Mouse (Mus musculus): ENCODE results near the gene Olfr832. TPM values are rescaled to one million over a fixed set of nuclear protein-coding genes. Genes with fewer than 3 reads are reported as not detected.
"Not testable (repeated sequence)": the region's sequence is repeated elsewhere in the genome, so short reads cannot be mapped to it uniquely, and the experiment has no call there.

The Olfr832 gene
- polyA plus RNA-seq (2014; fragmentation: Nextera tagmentation; extraction: Ambion mirVana) = not detected in 2 replicates

DNA sequence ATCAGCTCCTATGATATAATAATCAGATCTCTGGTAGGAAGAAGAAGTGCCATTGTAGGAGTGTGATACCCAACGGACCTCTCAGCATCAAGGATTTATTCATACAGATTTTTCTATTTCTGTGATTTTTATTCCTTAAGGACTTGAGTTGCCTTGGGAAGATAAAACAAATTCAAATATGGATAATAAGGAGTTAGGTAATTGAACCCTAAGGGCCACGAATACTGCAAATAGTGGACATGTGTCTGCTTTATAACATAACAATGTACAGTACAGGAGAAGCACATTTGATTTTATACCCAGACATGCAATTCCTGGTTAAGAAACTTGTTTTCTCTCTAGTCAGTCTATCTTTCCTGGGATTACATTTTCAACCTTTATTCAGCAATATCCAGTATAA is at the start of gene Olfr832:
TSS of gene Olfr832 (plus strand) at position 301 of the 400 bp plus-strand sequence.
- H3K4me1 ChIP-seq (ENCODE audit: control insufficient read depth, insufficient read depth, low read length); H3K27ac ChIP-seq (replicated peaks; ENCODE audit: low read depth, low read length); H3K9me3 ChIP-seq (replicated peaks; ENCODE audit: control insufficient read depth, low read length); H3K4me3 ChIP-seq (ENCODE audit: low read depth, low read length); ATAC-seq (replicated peaks; ENCODE audit: insufficient number of reproducible peaks, low FRiP score, low TSS enrichment, low read depth); H3K27me3 ChIP-seq (ENCODE audit: control insufficient read depth, insufficient read depth, low read length); H3K36me3 ChIP-seq (replicated peaks; ENCODE audit: control insufficient read depth, insufficient read depth, low read depth, low read length); H3K4me2 ChIP-seq (ENCODE audit: low read depth, low read length); DNase-seq (ENCODE audit: low spot score); H3K9ac ChIP-seq (replicated peaks; ENCODE audit: low read length): not testable (repeated sequence)
- WGBS = 81% methylated on average over 2 of the region's 2 CpGs

DNA sequence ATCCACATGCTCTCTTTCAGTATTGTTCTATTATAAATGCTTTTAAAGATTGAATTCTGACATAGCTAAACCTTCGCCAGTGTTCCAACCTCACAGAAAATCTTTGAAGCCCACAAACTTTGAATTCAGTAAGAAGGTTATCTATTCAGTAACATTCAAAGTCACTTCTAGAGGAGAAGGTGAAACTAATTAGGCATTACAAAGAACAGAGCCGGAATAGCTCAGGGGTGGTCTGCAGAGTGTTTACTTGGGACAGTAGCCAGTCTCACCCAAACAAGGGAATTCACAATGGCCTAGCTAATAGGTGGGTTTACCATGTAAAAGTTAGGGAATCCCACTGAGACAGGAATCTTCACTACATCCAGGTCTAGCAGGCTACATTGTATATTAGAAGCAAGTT is 29.2 kb upstream of the Olfr832 start:
- not testable (repeated sequence) for H3K4me1 ChIP-seq (ENCODE audit: control insufficient read depth, insufficient read depth, low read length); H3K4me3 ChIP-seq (ENCODE audit: low read depth, low read length); DNase-seq (ENCODE audit: low spot score); H3K27me3 ChIP-seq (ENCODE audit: control insufficient read depth, insufficient read depth, low read length); ATAC-seq (replicated peaks; ENCODE audit: insufficient number of reproducible peaks, low FRiP score, low TSS enrichment, low read depth); H3K4me2 ChIP-seq (ENCODE audit: low read depth, low read length); H3K27ac ChIP-seq (replicated peaks; ENCODE audit: low read depth, low read length); H3K9me3 ChIP-seq (replicated peaks; ENCODE audit: control insufficient read depth, low read length); H3K9ac ChIP-seq (replicated peaks; ENCODE audit: low read length); H3K36me3 ChIP-seq (replicated peaks; ENCODE audit: control insufficient read depth, insufficient read depth, low read depth, low read length)
- 76% methylated on average over 2 of the region's 2 CpGs for WGBS

DNA sequence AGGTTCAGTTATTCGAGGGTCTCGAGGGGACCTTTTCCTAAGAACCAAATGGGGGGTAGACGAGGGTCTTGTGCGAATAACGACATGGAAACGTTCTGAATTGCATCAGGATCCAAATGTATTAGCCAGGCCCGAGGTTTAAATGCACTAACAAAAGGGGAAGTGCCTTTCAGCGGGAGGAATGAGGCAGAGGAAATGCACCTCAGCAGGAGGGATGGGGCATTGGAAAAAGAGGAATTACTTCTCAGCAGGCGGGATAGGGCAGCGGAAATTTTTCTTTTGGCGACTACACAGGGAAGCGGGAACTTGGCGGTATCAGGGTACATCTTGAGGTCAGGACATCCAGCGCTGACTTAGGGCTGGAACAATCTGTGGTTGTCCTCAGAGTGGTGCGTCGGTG is 9.0 kb upstream of the Olfr832 start:
- H3K9ac ChIP-seq (replicated peaks; ENCODE audit: low read length); H3K36me3 ChIP-seq (replicated peaks; ENCODE audit: control insufficient read depth, insufficient read depth, low read depth, low read length); H3K27me3 ChIP-seq (ENCODE audit: control insufficient read depth, insufficient read depth, low read length); H3K4me1 ChIP-seq (ENCODE audit: control insufficient read depth, insufficient read depth, low read length); H3K4me3 ChIP-seq (ENCODE audit: low read depth, low read length); H3K4me2 ChIP-seq (ENCODE audit: low read depth, low read length); H3K27ac ChIP-seq (replicated peaks; ENCODE audit: low read depth, low read length); ATAC-seq (replicated peaks; ENCODE audit: insufficient number of reproducible peaks, low FRiP score, low TSS enrichment, low read depth); H3K9me3 ChIP-seq (replicated peaks; ENCODE audit: control insufficient read depth, low read length); DNase-seq (ENCODE audit: low spot score): not testable (repeated sequence)
- 85% methylated on average over 13 of the region's 16 CpGs for WGBS

DNA sequence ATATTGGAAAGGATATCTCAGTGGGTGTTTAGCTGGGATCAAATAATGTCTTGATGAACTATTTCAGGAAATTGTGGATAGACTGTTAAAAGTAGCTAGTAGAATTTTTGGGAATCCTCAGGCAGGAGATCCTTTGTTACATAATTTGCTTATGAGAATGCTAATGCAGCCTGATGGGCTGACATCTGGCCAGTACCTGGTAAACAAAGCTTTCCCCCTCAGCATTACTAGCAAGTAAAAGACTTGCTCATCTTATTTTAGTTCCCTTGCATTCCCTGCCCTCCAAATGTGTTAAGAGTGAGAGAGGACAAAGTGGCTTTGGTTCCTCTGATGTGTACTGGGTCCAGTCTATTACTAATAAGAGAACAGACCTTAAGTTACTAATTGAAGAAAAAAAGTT is 25.1 kb downstream of the Olfr832 start:
- no peaks in the 10 kb centered on the region for H3K9me3 ChIP-seq (replicated peaks; ENCODE audit: control insufficient read depth, low read length)
- DNase-seq (ENCODE audit: low spot score) (no peak), ATAC-seq (replicated peaks; ENCODE audit: insufficient number of reproducible peaks, low FRiP score, low TSS enrichment, low read depth) (no peak)
- no peaks in the 10 kb centered on the region for H3K36me3 ChIP-seq (replicated peaks; ENCODE audit: control insufficient read depth, insufficient read depth, low read depth, low read length)
- H3K4me3 ChIP-seq (ENCODE audit: low read depth, low read length) = no peak overlapping the region
- no peak overlapping the region for H3K9ac ChIP-seq (replicated peaks; ENCODE audit: low read length)
- no peaks in the 10 kb centered on the region for H3K27me3 ChIP-seq (ENCODE audit: control insufficient read depth, insufficient read depth, low read length)
- H3K4me2 ChIP-seq (ENCODE audit: low read depth, low read length) = no peak overlapping the region
- H3K27ac ChIP-seq (replicated peaks; ENCODE audit: low read depth, low read length) = no peak overlapping the region
- H3K4me1 ChIP-seq (ENCODE audit: control insufficient read depth, insufficient read depth, low read length) = no peaks in the 10 kb centered on the region

DNA sequence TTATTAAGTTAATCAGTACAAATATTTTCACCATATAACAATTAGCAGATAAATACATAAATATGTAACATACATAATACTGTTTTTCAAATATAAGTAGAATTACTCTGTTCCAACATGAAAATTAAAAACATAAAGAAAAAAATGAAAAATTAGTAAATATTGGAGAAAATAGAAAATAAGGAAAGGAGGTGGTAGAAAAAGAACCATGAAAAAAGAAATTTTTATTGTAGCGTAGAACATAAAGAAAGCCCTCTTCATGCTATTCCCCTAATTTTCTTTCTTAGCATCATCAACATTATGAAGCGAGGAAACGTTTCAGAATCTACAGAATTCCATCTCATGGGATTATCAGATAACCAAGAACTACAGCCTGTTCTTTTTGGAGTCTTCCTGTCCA is 50.8 kb downstream of the Olfr832 start, which contains the start of gene Olfr834:
TSS of gene Olfr834 (plus strand) at position 301 of the 400 bp plus-strand sequence.
- no peaks in the 10 kb centered on the region for H3K9me3 ChIP-seq (replicated peaks; ENCODE audit: control insufficient read depth, low read length)
- H3K4me2 ChIP-seq (ENCODE audit: low read depth, low read length) = no peak within 1 kb of the TSS
- no peak within 1 kb of the TSS for H3K27ac ChIP-seq (replicated peaks; ENCODE audit: low read depth, low read length)
- ATAC-seq (replicated peaks; ENCODE audit: insufficient number of reproducible peaks, low FRiP score, low TSS enrichment, low read depth) (no peak), DNase-seq (ENCODE audit: low spot score) (no peak)
- H3K36me3 ChIP-seq (replicated peaks; ENCODE audit: control insufficient read depth, insufficient read depth, low read depth, low read length) = no peaks in the 10 kb centered on the region
- H3K4me3 ChIP-seq (ENCODE audit: low read depth, low read length) = no peak within 1 kb of the TSS
- WGBS = 78% methylated on average over 3 of the region's 3 CpGs
- H3K9ac ChIP-seq (replicated peaks; ENCODE audit: low read length) = no peak within 1 kb of the TSS
- no peaks in the 10 kb centered on the region for H3K4me1 ChIP-seq (ENCODE audit: control insufficient read depth, insufficient read depth, low read length)
- no peaks in the 10 kb centered on the region for H3K27me3 ChIP-seq (ENCODE audit: control insufficient read depth, insufficient read depth, low read length)

Other genes starting within 250 kb of the Olfr832 start
- gene Olfr24, start 173.1 kb upstream of the Olfr832 start, polyA plus RNA-seq (2014; fragmentation: Nextera tagmentation; extraction: Ambion mirVana) = not detected in 2 replicates
- not detected in 2 replicates for gene Olfr828, start 117.6 kb upstream of the Olfr832 start, polyA plus RNA-seq (2014; fragmentation: Nextera tagmentation; extraction: Ambion mirVana)
- gene Olfr829, start 82.2 kb upstream of the Olfr832 start, polyA plus RNA-seq (2014; fragmentation: Nextera tagmentation; extraction: Ambion mirVana) = not detected in 2 replicates
- not detected in 2 replicates for gene Olfr830, start 62.4 kb upstream of the Olfr832 start, polyA plus RNA-seq (2014; fragmentation: Nextera tagmentation; extraction: Ambion mirVana)
- not detected in 2 replicates for gene Olfr834, start 50.9 kb downstream of the Olfr832 start, polyA plus RNA-seq (2014; fragmentation: Nextera tagmentation; extraction: Ambion mirVana)
- gene Olfr835, start 95.6 kb downstream of the Olfr832 start, polyA plus RNA-seq (2014; fragmentation: Nextera tagmentation; extraction: Ambion mirVana) = not detected in 2 replicates
- gene Olfr836, start 183.3 kb downstream of the Olfr832 start, polyA plus RNA-seq (2014; fragmentation: Nextera tagmentation; extraction: Ambion mirVana) = not detected in 2 replicates
- gene Olfr837, start 199.2 kb downstream of the Olfr832 start, polyA plus RNA-seq (2014; fragmentation: Nextera tagmentation; extraction: Ambion mirVana) = not detected in 2 replicates
- gene Olfr839-ps1, start 240.2 kb downstream of the Olfr832 start, polyA plus RNA-seq (2014; fragmentation: Nextera tagmentation; extraction: Ambion mirVana) = not detected in 2 replicates

Data from embryonic facial prominence, embryonic 11.5 days (tissue).